Mouse (Mus musculus) testis, adult 2 months (tissue): ENCODE measurements around the gene Dusp18. TPM values are rescaled to one million over a fixed set of nuclear protein-coding genes. Genes with fewer than 3 reads are reported as not detected.

Experiments
- H3K27ac ChIP-seq: fragments of 200-500 bp; 2 replicates; pipeline ENCODE4 v1.5.1; 2012; ENCODE audit warnings: low read depth, low read length; ENCODE audit not compliant: control insufficient read depth, insufficient read depth
- H3K27me3 ChIP-seq: fragments of 200-500 bp; 2 replicates; pipeline ENCODE4 v1.6.1; 2012; ENCODE audit warnings: mild to moderate bottlenecking, low read length, moderate library complexity; ENCODE audit not compliant: control insufficient read depth, insufficient read depth
- H3K36me3 ChIP-seq: fragments of 200-500 bp; 2 replicates; pipeline ENCODE4 v1.6.1; 2012; ENCODE audit warnings: mild to moderate bottlenecking, low read length; ENCODE audit not compliant: control insufficient read depth, insufficient read depth
- H3K4me1 ChIP-seq: fragments of 200-500 bp; 2 replicates; pipeline ENCODE4 v1.6.1; 2012; ENCODE audit warnings: low read length; ENCODE audit not compliant: control insufficient read depth, insufficient read depth
- H3K4me3 ChIP-seq: fragments of 200-500 bp; 2 replicates; pipeline ENCODE4 v1.5.1; 2012; ENCODE audit warnings: low read depth, mild to moderate bottlenecking, low read length, moderate library complexity, mixed read lengths; ENCODE audit not compliant: control insufficient read depth
- CTCF ChIP-seq: fragments of 200-500 bp; IDR thresholded peaks from 2 replicates; pipeline ENCODE4 v1.5.1; 2012; ENCODE audit warnings: low read depth, mild to moderate bottlenecking, inconsistent platforms, low read length, moderate library complexity; ENCODE audit not compliant: control insufficient read depth, insufficient read depth, insufficient replicate concordance
- POLR2A ChIP-seq: fragments of 200-500 bp; IDR thresholded peaks from 2 replicates; pipeline ENCODE4 v1.6.1; 2012; ENCODE audit warnings: low read depth, mild to moderate bottlenecking, inconsistent platforms, low read length, moderate library complexity; ENCODE audit not compliant: control insufficient read depth
- polyA plus RNA-seq: library from polyadenylated mRNA; depleted of rRNA; stranded (reverse); fragments of >200 nt; gene quantifications from 2 replicates; pipeline ENCODE4 v1.2.3, GENCODE M21; 2012

Gene Dusp18
- polyA plus RNA-seq, 1 experiment, result 30.4 TPM

GRCm38 (mm10) chr11:3914109-3914840 lies 19.2 kb downstream of the Dusp18 start, which contains the start of gene Slc35e4:
Gene Slc35e4 (minus strand): TSS chr11:3914664.
- peak within 1 kb of the TSS; percentile 68 for H3K4me3 ChIP-seq
- no peak for TF ChIP-seq POLR2A
- TF ChIP-seq CTCF, result peak; percentile 89
- no peak within 1 kb of the TSS for H3K27ac ChIP-seq
- 0 out of 2 replicates have a peak, but pooled peaks cover 3% of the 10 kb centered on the region for H3K27me3 ChIP-seq
- H3K36me3 ChIP-seq, result no peaks in the 10 kb centered on the region
- peaks cover 17% of the 10 kb centered on the region for H3K4me1 ChIP-seq

DNA sequence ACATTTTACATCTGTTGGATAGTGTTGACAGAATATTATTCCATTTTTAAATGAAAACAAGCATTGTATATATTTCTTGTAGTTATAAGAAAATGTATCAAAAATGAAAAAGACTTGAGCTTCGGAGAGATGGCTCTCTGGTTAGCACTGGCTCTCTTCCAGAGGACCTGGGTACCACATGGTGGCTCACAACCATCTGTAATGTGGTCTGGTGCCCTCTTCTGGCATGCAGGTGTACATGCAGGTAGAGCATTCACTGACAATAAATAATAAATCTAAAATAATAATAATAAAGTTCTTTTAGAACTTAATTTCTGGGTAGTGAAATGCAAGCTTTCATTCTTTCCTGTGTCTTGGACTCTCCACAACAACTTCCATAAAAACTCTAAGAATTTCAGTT lies 23.7 kb downstream of the Dusp18 start:
- peaks cover 5% of the 10 kb centered on the region for H3K4me1 ChIP-seq
- H3K4me3 ChIP-seq, result no peak overlapping the region
- no peak for TF ChIP-seq POLR2A
- TF ChIP-seq CTCF, result 0 out of 2 replicates have a peak, but pooled peaks have one; percentile 6
- H3K27ac ChIP-seq, result no peak overlapping the region
- no peaks in the 10 kb centered on the region for H3K27me3 ChIP-seq
- H3K36me3 ChIP-seq, result no peaks in the 10 kb centered on the region

DNA sequence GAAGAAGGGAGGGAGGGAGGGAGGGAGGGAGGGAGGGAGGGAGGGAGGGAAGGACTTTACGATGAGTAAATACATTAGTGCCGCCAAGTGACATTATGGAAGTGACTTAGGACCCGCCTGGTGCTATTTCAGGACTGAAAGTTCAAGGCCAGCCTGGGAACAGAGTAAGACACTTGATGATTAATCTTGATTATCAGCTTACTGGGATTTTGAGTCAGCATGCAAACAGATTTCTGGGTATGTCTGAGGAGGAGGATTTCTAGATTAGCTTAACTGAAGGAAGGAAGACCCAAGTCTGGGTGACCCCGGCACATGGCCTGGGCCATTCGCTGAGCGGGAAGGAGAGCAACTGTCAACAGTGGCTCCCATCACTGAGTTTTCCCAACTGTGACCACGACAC lies 25.4 kb downstream of the Dusp18 start:
- TF ChIP-seq CTCF (no peak), POLR2A (no peak)
- H3K4me1 ChIP-seq, result no peaks in the 10 kb centered on the region
- H3K27ac ChIP-seq, result no peak overlapping the region
- H3K36me3 ChIP-seq, result no peaks in the 10 kb centered on the region
- H3K27me3 ChIP-seq, result no peaks in the 10 kb centered on the region
- no peak overlapping the region for H3K4me3 ChIP-seq

GRCm38 (mm10) chr11:3921281-3921850 lies 26.3 kb downstream of the Dusp18 start:
- Histone ChIP-seq H3K36me3 (no peaks in the 10 kb centered on the region), H3K4me3 (no peak overlapping the region)
- TF ChIP-seq CTCF, result peak; percentile 72; the same call in 1 of the 2 replicates
- TF ChIP-seq POLR2A, result no peak

DNA sequence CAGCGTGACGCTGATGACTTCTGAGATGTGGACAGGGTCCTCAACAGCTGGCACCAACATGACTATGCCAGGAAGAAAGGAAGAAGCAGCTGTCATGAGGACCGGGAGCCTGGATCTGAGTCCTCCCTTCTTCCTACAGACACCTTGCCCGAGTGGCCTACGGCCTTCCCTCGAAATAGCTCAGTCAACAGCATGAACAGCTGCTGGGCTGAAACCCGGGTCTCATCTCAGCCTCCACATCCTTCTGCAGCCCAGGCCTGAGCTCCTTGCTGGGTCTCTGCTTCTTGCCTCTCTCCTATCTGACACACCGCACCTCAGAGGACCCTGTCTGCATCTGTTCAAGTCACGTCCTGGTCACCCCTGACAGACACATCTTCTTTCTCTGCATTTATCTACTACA lies 27.1 kb downstream of the Dusp18 start:
- Histone ChIP-seq H3K27me3 (no peaks in the 10 kb centered on the region), H3K4me3 (no peak overlapping the region), H3K4me1 (no peaks in the 10 kb centered on the region), H3K27ac (no peak overlapping the region), H3K36me3 (no peaks in the 10 kb centered on the region)
- TF ChIP-seq CTCF (no peak), POLR2A (no peak)

More at GRCm38 (mm10) chr11:3921281-3921850, 26.3 kb downstream of the Dusp18 start:
- Histone ChIP-seq H3K27me3 (no peaks in the 10 kb centered on the region), H3K27ac (no peak overlapping the region), H3K4me1 (no peaks in the 10 kb centered on the region)

GRCm38 (mm10) chr11:3922731-3923130 lies 27.7 kb downstream of the Dusp18 start:
- no peak overlapping the region for H3K27ac ChIP-seq
- H3K4me1 ChIP-seq, result no peaks in the 10 kb centered on the region
- H3K27me3 ChIP-seq, result no peaks in the 10 kb centered on the region
- TF ChIP-seq POLR2A (no peak), CTCF (no peak)
- no peaks in the 10 kb centered on the region for H3K36me3 ChIP-seq
- no peak overlapping the region for H3K4me3 ChIP-seq

DNA sequence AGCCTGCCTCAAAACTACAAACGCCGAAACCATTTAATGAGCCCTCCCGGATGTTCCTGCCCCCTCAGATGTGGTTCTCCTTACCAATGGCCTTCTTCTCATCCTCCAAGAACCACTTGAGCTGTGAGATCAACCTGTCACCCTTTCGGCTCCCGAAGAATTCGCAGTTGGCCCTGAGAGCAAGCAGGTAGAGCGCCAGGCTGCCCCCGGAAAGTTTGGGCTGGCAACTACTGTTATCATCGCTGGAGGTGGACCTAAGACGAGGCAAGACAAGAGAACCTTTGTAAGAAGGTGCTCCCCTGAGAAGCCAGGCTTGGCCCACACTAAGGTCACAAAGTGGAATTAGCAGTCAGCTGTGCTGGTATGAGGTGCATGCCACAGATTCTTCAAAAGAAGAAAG lies 30.9 kb downstream of the Dusp18 start:
- TF ChIP-seq CTCF, result no peak
- no peak for TF ChIP-seq POLR2A
- Histone ChIP-seq H3K4me3 (no peak overlapping the region), H3K4me1 (no peaks in the 10 kb centered on the region), H3K27ac (no peak overlapping the region), H3K36me3 (no peaks in the 10 kb centered on the region), H3K27me3 (no peaks in the 10 kb centered on the region)
